Mouse (Mus musculus) mature B cell (primary cell): ENCODE data around the gene Cd2bp2.

ENCODE experiments used
- in situ Hi-C: fragments of 300-500 bp; cut with MboI; formaldehyde crosslinking; loops from 2 replicates; pipeline ENCODE4 v1.14.3; 2019

Cd2bp2 gene

DNA sequence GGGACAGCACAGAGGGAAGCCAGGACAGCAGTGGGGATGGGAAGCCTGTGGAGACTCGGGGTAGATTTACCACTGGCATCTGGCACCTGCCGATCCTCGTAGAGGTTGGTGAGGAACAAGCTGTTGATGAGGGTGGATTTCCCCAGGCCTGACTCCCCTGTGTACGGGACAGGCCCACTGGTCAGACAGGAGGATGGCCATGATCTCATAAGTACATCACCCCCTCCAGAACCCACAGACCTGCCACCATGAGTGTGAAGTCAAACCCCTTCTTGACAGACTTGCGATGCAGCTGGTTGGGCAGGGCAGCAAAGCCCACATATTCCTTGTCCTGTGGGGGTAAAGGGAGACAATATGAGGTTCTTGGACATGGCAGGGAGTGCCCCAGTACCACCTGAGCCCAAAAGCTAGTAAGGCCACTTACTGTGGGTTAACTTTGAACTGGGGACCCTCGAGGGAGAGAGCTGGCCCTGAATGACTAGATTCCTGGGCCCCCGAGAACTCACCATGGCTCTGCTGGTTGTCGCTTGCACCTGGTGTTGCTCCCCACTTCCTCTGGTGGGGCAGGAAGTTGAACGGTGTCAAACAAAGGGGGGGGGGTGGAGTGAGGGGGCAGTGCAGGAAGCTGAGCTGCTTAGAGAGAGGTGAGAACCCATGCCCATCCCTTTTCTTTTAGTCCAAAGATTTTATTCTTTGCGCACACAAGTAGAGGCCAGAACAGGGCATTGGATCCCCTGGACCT, 22.2 kb upstream of the Cd2bp2 start:
- in situ Hi-C loops, result no loop called here

DNA sequence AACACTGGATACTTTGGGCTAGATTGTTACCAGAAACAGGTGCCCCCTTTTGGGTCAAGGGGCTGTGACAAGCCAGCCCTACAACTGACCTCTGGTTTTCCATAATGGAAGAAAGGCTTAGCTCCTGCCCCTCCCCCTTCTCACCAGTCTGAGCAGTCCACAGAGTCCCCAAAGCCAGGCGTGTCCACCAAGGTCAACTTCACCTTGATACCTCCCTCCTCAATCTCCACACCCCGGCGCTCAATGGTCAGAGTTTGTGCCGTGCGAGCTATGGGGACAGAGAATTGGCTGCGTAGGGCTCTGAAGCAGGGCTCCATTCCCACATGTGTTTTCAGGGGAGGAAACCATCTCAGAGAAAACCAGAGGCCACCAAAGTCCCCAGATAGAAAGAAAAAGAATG, 21.6 kb upstream of the Cd2bp2 start:
- in situ Hi-C loops, result no loop called here

DNA sequence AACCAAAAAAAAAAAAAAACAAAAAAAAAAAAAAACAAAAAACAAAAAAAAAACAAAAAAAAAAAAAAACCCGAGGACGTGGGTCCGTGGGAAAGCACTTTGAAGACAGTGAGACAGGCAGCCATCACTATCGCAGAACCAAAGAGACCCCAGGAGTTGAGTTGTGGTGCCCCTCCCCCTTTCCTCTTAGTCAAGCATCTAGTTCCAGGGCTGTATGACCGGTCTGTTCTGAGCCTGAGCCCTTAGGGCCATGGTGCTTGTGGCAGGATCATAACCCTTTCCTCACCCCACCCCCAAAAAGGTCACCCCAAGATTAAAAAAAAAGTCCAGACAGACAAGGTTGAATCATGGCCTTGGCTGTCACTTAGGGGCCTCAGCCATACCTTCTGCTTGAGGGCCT, 20.5 kb upstream of the Cd2bp2 start:
- in situ Hi-C loops, result no loop called here

DNA sequence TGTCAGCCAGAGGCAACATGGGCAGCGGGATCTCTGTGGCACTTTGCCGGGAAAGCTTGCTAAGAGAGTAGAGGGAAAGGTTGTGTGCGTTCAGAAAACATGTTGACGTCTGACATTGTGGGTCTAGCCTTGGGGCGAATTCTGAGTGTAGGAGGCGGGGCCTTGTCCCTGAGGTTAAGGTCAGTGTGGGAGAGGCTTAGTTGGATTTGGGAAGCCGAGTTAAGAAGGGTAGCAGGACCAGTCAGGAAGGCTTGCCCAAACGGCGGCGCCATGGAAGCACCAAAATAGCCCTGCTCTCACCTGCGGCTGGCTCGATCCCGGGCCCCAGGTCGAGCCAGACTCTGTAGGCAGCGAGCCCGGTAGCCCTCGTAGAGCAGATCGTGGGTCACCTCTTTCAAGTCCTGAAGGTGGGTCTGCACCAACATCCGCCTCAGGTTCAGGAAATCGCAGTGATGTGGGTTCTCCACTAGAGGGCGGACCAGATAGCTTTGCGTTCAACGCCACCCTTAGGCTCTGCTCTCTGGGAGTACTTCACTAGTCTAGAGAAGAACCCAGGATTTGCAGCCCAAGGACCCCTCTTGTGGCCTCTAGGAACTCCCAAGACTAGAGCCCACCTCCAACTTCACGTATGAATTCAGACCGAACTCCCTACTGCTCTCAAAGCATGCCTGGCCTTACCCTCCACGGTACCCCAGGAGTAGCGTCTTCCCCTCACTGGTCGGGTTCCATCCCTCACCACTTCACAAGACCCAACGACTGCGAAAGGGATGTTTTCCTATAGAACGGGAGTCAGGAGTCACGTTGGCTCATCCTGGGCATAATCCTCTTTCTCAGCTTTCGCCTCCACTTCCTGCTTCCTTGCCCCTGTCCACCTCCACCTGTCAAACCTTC, 19.4 kb upstream of the Cd2bp2 start:
- in situ Hi-C loops, result no loop called here

DNA sequence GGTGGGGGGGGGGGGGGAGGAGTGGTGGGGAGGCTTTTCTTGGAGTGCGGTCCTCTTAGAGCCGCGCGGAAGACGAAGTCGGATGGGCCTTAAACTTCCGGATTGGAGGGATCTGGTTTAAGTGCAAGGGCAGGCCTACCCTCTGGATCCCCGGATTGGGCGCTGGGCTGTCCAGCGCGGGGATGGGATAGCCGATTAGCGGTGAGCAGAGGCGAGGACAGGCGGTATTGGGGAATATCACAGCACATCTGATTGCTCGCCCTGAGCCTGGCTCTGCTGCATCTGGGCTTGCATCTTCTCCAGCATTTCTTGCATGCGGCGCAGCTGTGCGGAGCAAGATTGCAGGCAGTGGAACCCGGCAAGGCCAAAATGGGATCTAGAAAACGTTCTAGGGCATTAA, 18.7 kb upstream of the Cd2bp2 start:
- in situ Hi-C loops, result no loop called here

DNA sequence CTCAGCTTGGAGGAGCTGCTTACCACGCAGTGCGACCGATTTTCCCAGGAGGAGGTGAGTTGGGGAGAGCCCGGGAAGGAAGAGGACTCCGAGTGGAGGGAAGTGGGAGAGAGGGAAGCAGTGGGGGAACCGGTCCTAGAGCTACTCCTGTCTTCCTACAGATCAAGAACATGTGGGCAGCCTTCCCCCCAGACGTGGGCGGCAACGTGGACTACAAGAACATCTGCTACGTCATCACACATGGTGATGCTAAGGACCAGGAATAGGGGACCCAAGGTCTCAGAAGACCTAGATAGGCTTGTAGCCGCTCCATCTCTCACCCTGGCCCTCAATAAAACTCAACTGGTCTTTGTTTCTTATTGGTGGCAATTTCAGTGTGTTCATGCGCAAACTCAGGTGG, 18.1 kb upstream of the Cd2bp2 start:
- in situ Hi-C loops, result no loop called here

DNA sequence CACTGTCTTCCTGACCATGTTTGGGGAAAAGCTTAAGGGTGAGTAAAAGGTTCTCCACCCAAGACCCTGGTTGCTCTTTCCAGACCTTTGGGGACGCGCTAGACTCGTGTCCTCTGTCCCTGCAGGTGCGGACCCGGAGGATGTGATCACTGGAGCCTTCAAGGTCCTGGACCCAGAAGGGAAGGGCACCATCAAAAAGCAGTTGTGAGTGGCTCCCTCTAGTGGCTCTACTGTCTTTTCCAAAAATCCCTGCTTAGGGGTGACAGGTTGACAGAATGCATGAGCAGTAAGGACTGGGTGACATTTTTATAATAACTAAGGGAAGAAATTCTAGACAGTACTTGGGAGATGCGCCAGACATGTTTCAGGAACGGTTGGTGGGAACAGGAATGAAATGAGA, 17.6 kb upstream of the Cd2bp2 start:
- in situ Hi-C loops, result no loop called here

DNA sequence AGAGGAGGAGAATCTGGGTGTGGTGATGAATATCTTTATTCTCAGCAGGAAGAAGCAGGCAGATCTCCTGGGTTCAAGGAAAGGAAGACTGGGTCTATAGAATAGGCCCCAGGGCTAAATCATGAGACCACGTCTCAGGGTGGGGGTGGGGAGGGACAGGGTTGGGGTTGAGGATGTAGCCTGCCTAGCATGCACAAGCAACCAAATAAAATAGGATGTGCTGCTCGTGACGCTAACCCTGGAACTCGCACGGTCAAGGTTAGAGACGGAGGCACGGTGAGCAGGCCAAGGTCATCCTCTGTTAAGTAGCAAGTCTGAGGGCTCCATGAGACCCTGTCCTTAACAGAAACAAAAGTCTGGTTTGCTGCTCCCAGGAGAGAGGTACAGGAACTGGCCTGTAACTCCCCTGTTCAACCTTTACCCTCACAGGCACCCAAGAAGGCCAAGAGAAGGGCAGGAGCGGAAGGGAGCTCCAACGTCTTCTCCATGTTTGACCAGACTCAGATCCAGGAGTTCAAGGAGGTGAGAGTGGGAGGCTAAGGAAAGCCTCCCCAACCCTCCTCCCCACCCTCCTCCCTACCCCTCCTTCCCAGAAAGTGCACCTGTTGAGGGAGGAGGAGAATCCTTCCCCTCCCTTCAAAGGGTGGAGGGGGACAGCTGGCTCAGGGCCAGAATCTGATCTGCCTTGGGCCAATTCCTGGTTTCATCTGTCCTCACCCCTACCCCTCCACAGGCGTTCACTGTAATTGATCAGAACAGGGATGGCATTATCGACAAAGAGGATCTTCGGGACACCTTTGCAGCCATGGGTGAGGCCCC, 16.8 kb upstream of the Cd2bp2 start:
- in situ Hi-C loops, result no loop called here

DNA sequence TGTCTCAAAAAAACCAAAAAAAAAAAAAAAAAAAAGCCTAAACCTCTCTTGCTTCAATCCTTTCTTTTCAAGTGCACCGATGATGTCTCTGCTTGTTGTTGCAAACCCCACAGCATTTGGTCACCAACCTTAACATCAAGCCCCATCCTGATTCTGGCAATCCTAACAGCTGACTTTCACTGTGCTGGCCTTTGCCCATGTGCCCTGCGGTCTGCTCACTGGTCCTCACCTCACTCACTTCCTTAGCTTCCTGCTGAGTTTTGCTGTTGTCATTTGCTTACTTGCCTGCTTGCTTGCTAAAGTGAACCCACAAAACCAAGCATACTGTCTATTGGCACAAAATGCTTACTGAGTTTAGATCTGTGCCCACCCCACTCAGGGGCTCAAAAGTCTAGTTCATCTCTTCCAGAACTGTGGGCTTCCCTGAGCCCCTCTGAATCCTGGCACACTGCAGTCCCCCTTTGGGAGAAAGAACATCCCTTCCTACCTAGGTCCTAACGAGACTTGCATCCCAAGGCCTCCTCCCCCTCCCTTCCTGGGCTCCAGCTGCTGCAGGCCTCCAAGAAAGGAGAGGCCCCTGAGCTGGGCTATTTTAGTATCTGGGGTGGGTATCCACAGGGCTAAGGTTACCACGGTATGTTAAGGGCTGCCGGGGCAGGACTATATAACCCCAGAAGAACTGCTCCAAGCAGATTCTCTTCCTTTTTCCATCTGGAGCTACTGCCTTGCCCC, 15.3 kb upstream of the Cd2bp2 start:
- in situ Hi-C loops, result no loop called here

DNA sequence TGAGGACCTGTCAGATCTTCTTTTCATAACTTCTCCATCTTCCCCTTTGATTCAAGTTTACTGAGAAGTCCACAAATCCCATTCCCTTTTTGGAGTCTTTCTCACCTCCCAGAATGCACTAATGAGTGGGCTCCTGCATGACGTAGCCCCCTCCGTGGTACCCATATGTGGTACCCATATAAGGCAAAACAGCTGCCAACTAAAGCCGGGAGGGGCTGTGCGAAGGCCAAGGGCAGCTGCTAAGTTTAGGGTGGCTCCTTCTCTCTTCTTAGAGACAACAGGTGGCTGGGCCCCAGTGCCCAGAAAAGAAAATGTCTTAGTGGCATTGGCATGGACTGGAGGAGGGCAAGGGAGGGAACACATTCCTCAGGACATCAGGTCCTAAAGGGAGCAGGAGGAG, 14.4 kb upstream of the Cd2bp2 start:
- in situ Hi-C loops, result no loop called here

DNA sequence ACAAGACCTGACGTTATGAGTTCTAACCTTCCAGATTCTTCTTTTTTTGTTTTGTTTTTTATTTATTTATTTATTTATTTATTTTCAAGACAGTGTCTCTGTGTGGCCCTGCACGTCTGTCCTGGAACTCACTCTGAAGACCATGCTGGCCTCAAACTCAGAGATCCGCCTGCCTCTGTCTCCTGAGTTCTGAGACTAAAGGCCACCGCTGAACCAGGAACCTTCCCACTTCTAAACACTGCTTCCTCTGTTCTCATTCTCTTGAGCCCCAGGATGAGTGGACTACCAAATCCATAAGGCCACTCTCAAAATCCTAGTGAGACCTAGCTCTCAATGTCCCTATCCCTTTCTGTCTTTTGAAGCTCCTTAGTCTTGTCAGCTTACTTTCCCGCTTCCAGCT, 14.0 kb upstream of the Cd2bp2 start:
- in situ Hi-C loops, result no loop called here

DNA sequence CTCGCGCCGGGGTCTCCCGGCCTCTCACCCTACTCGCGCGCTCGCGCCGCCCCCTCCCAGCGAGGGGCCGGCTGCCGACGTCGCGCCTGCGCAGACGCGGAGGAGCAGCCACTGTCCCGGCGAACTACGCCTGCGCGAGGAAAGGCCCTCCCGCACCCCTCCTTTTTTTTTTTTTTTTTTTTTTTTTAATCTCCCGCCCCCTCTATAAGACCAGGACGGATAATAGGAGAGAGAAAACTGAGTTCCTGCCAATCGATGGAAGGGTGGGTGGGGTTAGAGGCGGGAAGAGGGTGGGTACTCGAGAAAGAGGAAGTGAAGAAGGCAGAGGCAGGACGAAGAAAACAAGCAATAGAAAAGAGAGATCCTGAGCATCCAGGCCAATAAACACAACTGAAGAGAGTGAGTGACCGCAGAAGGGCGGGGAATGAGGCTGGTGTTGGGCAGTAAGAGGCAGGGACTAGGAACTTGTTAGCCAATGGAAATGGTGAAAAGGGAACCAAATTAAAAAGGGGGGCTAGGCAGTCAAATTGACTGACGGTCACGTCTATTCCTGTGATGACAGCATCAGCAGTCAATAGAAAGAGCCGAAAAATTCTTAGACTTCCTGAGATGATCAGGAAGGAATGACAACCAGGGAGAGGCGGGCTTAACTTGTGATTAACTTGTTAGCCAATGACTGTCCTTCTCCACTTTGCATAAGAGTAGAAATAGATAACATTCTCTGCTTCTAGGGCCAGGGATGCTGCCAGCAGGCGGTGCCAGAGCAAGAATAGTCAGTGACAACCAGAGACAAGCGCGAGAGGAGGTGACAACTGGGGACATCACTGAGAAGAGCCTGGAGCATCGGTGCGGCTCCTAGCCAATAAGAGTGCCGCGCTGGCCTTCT, 12.9 kb upstream of the Cd2bp2 start, which contains the start of gene Mylpf:
Gene Mylpf, plus strand, starts transcription at position 338 of the 886 bp plus-strand sequence.
- in situ Hi-C loops, result no loop called here

DNA sequence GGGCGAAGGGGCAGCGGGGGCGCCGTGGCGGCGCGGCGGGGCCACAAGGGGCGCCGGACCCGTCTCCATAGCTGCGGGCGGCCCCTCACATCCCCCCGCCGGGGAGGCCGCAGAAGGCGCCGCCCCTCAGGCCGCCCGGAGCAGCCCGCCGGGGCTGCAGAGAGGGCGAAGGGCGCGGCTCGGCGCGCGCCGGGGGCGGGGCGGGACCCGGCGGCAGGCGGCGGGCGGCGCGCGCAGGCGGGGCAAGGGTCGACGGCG, 12.4 kb upstream of the Cd2bp2 start, which contains the start of gene Tbc1d10b:
Gene Tbc1d10b, minus strand, starts transcription at position 174 of the 258 bp plus-strand sequence.
- in situ Hi-C loops, result no loop called here

DNA sequence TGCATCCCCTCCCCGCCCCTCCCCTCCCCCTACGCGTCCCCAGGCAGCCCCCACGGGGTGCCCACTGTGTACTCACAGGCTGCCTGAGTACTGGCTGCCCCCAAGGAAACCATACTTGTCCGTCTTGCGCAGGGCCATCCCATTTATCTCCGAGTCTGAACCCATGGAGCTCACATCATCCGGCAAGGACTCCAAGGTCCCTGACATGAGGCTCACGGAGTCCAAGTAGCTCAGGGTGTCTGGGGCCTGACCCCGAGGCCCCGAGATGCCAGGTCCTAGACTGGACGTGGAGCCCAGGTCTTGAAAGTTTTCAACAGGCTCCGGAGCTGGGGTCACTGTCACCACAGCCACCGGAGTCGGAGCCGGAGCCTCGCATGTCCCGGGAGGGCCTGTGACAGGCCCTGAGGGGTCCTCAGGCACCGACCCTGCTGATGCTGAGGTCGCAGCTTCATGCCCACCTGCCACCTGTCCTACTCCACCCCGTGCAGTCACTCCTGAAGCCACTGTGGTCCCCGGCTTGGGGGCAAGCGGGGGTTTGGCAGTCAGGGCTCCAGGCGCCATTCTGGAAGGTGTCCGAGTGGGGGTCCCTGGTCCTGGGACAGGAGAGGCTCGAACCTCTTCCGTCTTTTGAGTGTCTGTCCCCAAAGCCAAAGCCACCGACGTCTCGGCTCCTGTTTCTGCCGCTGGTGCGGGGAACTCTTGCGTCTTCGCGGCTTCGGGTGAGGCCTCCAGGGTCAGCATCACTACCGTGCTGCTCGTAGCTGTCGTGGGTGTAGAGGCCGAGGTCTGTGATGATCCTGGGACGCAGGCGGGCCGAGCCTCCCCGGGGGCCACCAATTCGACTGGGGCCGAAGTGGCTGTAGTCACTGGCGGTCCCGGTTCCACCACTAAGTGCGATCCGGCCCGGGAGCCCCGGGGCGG, 11.8 kb upstream of the Cd2bp2 start:
- in situ Hi-C loops, result no loop called here

DNA sequence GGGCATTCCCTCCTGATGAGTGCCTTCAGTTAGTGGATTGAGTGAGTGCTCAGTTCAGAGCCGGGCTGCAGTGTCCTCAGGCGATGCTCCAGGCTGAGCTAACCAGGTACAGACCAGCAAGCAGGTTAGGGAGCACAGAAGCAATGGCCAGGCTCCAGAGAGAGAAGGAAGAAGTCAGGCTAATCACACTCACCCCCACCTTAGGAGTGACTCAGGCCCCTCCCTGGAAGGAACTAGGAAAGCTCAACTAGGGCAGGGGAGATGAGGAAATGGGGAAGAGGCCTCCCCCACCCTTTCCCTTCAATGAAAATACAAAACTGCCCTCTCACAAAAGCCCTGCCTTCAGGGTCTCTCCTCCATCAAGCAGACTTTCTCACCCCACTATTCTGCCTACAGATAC, 10.8 kb upstream of the Cd2bp2 start:
- in situ Hi-C loops, result no loop called here

DNA sequence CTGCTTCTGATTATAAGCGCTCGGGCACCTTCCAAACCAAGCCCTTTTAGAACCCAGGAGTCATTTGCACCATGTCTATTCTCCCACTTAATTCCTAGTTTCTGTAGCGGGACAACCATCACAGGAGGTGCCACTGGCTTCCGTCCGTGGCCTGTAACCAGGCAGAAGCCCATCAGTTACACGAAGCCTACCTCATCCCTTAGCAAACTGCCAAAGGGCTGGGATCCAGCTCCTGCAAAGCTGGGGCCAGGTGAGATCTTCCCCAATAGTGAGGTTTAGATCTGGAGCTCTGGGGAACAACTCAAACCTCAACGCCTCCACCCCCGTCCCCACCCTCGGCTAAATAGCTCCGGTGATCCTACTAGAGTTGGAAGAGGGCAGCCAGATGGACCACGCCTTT, 634 bp upstream of the Cd2bp2 start:
- in situ Hi-C loops, result no loop called here

DNA sequence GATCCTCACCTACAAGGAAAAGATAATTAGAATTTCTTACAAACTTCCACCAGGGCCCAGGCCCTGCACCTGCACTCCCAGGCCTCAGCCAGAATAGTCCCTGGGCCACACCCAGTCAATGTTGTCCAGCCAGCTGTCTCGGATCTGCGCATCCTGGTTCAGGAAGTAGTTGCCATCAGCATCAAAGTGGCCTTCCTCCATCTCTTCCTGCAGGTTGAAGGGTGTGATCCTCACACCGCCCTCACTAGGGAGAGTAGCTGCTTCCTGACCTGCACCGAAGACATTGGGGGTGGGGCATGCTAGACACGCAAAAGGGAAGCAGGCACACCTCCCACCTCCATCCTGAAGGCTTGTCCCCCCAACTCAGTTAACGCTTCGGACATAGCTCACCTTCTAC, 1.2 kb downstream of the Cd2bp2 start:
- in situ Hi-C loops, result no loop called here

DNA sequence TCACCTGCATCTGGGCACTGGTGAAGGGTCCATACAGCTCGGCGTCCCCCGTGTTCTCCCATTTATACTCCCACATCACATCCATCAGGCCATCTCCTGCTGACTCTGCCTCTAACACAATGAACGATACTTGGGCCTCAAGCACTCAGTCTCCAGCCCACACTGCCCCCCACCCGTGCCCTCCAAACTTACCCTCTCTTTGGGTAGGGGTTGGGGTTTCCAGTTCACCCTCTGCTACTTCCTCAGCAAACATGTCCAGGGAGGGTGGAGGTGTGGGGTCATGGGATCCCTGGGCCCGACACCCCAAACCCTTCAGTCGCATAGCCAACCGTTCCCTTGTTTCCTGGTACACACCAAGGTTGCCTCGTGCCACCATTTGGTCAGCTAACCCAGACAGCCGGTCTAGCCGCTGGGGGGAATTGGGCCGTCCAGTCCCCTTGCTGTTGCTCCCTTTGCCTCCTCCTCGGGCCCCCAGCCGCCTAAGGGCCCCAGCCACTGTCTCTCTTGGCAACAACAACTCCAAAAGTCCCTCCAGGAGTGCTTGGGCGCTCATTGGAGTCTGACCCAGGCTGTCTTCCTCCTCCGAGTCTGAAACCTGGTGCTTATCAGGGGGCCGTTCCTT, 1.7 kb downstream of the Cd2bp2 start:
- in situ Hi-C loops, result no loop called here

DNA sequence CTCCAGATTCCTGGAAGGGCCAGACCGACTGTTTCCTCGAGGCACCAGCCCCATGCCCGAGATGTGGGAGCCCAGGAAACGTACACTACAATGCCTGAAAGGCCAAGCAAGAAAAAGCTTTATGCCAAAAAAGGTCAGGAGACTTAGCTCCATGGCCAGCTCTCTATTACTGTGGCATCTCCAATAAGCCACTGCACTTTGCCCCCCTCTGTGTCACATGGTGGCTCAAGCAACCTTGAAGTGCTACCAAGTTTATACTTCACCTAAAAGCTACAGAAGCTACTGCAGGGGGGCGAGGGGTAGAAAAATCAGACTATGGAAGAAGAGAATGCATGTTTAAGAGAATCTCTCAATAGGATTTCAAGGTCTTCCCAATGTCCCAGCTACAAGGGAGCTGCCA, 2.9 kb downstream of the Cd2bp2 start:
- in situ Hi-C loops, result no loop called here
